Mouse (Mus musculus) MEL (cell line): ENCODE data around the gene Ecm1. TPM values are rescaled to one million over a fixed set of nuclear protein-coding genes. Genes with fewer than 3 reads are reported as not detected.

ENCODE experiments used
- DNase-seq: peaks from one replicate; pipeline ENCODE4 v3.0.0; 2011; ENCODE audit warnings: low read depth, low spot score
- H3K27ac ChIP-seq: 2 replicates; pipeline ENCODE4 v1.5.1; 2012; ENCODE audit warnings: low read depth, mild to moderate bottlenecking, control low read depth, low read length, moderate library complexity; ENCODE audit not compliant: control insufficient read depth
- H3K27me3 ChIP-seq, 2 experiments: fragments of 150-350 bp in 1 of 2; sonication (generic) in 1 of 2; 2 replicates each; pipeline ENCODE4 v1.6.1; 2012; ENCODE audit warnings: low read length in 2 of 2, mild to moderate bottlenecking in 2 of 2, improper control_type of control experiment in 1 of 2, moderate library complexity in 1 of 2; ENCODE audit not compliant: insufficient read depth in 2 of 2, control insufficient read depth in 1 of 2
- H3K36me3 ChIP-seq, 2 experiments: 2 replicates each; pipeline ENCODE4 v1.6.1; 2012 to 2014; ENCODE audit warnings: low read length in 2 of 2, improper control_type of control experiment in 1 of 2, inconsistent platforms in 1 of 2, mild to moderate bottlenecking in 1 of 2; ENCODE audit not compliant: insufficient read depth in 2 of 2, control insufficient read depth in 1 of 2
- H3K4me1 ChIP-seq, 2 experiments: fragments of 150-350 bp in 1 of 2; sonication (generic) in 1 of 2; 2 replicates each; pipeline ENCODE4 v1.6.1; 2012; ENCODE audit warnings: low read length in 2 of 2, improper control_type of control experiment in 1 of 2, mild to moderate bottlenecking in 1 of 2; ENCODE audit not compliant: insufficient read depth in 2 of 2, control insufficient read depth in 1 of 2
- H3K4me3 ChIP-seq, 2 experiments: fragments of 150-350 bp in 1 of 2; sonication (generic) in 1 of 2; 2 replicates each; pipeline ENCODE4 v1.5.1; 2012; ENCODE audit warnings: low read depth in 2 of 2, low read length in 2 of 2, mild to moderate bottlenecking in 2 of 2, moderate library complexity in 2 of 2, control low read depth in 1 of 2, improper control_type of control experiment in 1 of 2; ENCODE audit not compliant: control insufficient read depth in 1 of 2, insufficient read depth in 1 of 2
- H3K79me2 ChIP-seq: 2 replicates; pipeline ENCODE4 v1.6.1; 2012; ENCODE audit warnings: mild to moderate bottlenecking, low read length, moderate library complexity; ENCODE audit not compliant: control insufficient read depth, poor library complexity, insufficient read depth
- H3K9ac ChIP-seq: 2 replicates; pipeline ENCODE4 v1.6.1; 2012; ENCODE audit warnings: low read depth, mild to moderate bottlenecking, control low read depth, low read length, moderate library complexity; ENCODE audit not compliant: control insufficient read depth, poor library complexity, severe bottlenecking
- H3K9me3 ChIP-seq: fragments of 150-350 bp; sonication (generic); replicated peaks from 2 replicates; pipeline ENCODE4 v1.6.1; 2012; ENCODE audit warnings: mild to moderate bottlenecking, low read length, improper control_type of control experiment, moderate library complexity; ENCODE audit not compliant: insufficient read depth
- CHD2 ChIP-seq: IDR thresholded peaks from 2 replicates; pipeline ENCODE4 v1.6.1; 2011; ENCODE audit warnings: low read length, improper control_type of control experiment
- CTCF ChIP-seq, 3 experiments: IDR thresholded peaks in 2 of 3; conservative IDR thresholded peaks in 1 of 3; 2 replicates each; pipeline ENCODE4 v1.5.1; 2011 to 2012; ENCODE audit warnings: low read length in 3 of 3, low read depth in 2 of 3, mild to moderate bottlenecking in 2 of 3, improper control_type of control experiment in 1 of 3, inconsistent platforms in 1 of 3, mixed read lengths in 1 of 3, moderate library complexity in 1 of 3; ENCODE audit not compliant: control insufficient read depth in 1 of 3, insufficient read depth in 1 of 3, poor library complexity in 1 of 3, severe bottlenecking in 1 of 3
- EP300 ChIP-seq, 2 experiments: IDR thresholded peaks; 2 replicates each; pipeline ENCODE4 v1.6.1; 2011; ENCODE audit warnings: improper control_type of control experiment in 2 of 2, low read length in 2 of 2, low read depth in 1 of 2, mild to moderate bottlenecking in 1 of 2
- ETS1 ChIP-seq: IDR thresholded peaks from 2 replicates; pipeline ENCODE4 v1.6.1; 2012; ENCODE audit warnings: low read depth, mild to moderate bottlenecking, inconsistent platforms, low read length, improper control_type of control experiment, moderate library complexity
- GATA1 ChIP-seq: IDR thresholded peaks from 2 replicates; pipeline ENCODE4 v1.6.1; 2011; ENCODE audit warnings: low read depth, low read length, improper control_type of control experiment
- JUND ChIP-seq: IDR thresholded peaks from 2 replicates; pipeline ENCODE4 v1.6.1; 2011; ENCODE audit warnings: low read depth, mild to moderate bottlenecking, improper control_type of control experiment, low read length
- KAT2A ChIP-seq: conservative IDR thresholded peaks from 2 replicates; pipeline ENCODE4 v1.6.1; 2012; ENCODE audit warnings: low read depth, low read length, improper control_type of control experiment, inconsistent platforms
- MEF2A ChIP-seq: IDR thresholded peaks from 2 replicates; pipeline ENCODE4 v1.6.1; 2014; ENCODE audit warnings: low read depth, mild to moderate bottlenecking, inconsistent platforms, low read length, improper control_type of control experiment; ENCODE audit not compliant: poor library complexity, insufficient replicate concordance, severe bottlenecking; ENCODE audit errors: extremely low read depth
- MYB ChIP-seq: IDR thresholded peaks from 2 replicates; pipeline ENCODE4 v1.6.1; 2011; ENCODE audit warnings: mild to moderate bottlenecking, low read depth, low read length, improper control_type of control experiment
- NELFE ChIP-seq: IDR thresholded peaks from 2 replicates; pipeline ENCODE4 v1.6.1; 2011; ENCODE audit warnings: low read depth, low read length, improper control_type of control experiment
- NRF1 ChIP-seq: IDR thresholded peaks from 2 replicates; pipeline ENCODE4 v1.6.1; 2014; ENCODE audit warnings: low read depth, mild to moderate bottlenecking, inconsistent platforms, low read length, improper control_type of control experiment, moderate library complexity; ENCODE audit not compliant: poor library complexity, insufficient read depth, severe bottlenecking
- POLR2AphosphoS5 ChIP-seq: IDR thresholded peaks from 2 replicates; pipeline ENCODE4 v1.6.1; 2012; ENCODE audit warnings: low read depth, borderline replicate concordance, mild to moderate bottlenecking, inconsistent platforms, low read length, moderate library complexity, mixed read lengths
- TAL1 ChIP-seq: IDR thresholded peaks from 2 replicates; pipeline ENCODE4 v1.6.1; 2012; ENCODE audit warnings: mild to moderate bottlenecking, inconsistent platforms, low read length, moderate library complexity, mixed read lengths
- TBP ChIP-seq: IDR thresholded peaks from 2 replicates; pipeline ENCODE4 v1.8.0; 2011; ENCODE audit warnings: low read depth, low read length, improper control_type of control experiment
- UBTF ChIP-seq: IDR thresholded peaks from 2 replicates; pipeline ENCODE4 v1.6.1; 2012; ENCODE audit warnings: low read depth, mild to moderate bottlenecking, inconsistent platforms, low read length, improper control_type of control experiment, moderate library complexity, borderline replicate concordance; ENCODE audit not compliant: insufficient read depth
- USF2 ChIP-seq, 2 experiments: IDR thresholded peaks; 2 replicates each; pipeline ENCODE4 v1.6.1; 2011 to 2012; ENCODE audit warnings: improper control_type of control experiment in 2 of 2, low read length in 2 of 2, borderline replicate concordance in 1 of 2, inconsistent platforms in 1 of 2, low read depth in 1 of 2, mild to moderate bottlenecking in 1 of 2; ENCODE audit not compliant: insufficient read depth in 1 of 2
- ZC3H11A ChIP-seq: IDR thresholded peaks from 2 replicates; pipeline ENCODE4 v1.6.1; 2012; ENCODE audit warnings: low read depth, mild to moderate bottlenecking, inconsistent platforms, low read length, improper control_type of control experiment
- ZKSCAN1 ChIP-seq: IDR thresholded peaks from 2 replicates; pipeline ENCODE4 v1.6.1; 2012; ENCODE audit warnings: low read depth, mild to moderate bottlenecking, inconsistent platforms, low read length, improper control_type of control experiment, moderate library complexity
- ZMIZ1 ChIP-seq: IDR thresholded peaks from 2 replicates; pipeline ENCODE4 v1.6.1; 2012; ENCODE audit warnings: low read depth, mild to moderate bottlenecking, inconsistent platforms, low read length, improper control_type of control experiment, moderate library complexity
- polyA plus RNA-seq, 2 experiments: library from polyadenylated mRNA; stranded (reverse) in 1 of 2; unstranded in 1 of 2; fragments of >175 nt in 1 of 2; fragments of >200 nt in 1 of 2; gene quantifications; 2 replicates each; pipeline versions ENCODE4 v1.2.1 to v1.2.4; 2012; ENCODE audit warnings: low replicate concordance in 2 of 2, low read depth in 1 of 2; ENCODE audit not compliant: insufficient read length in 2 of 2, insufficient read depth in 1 of 2, missing spikeins in 1 of 2
- total RNA-seq: library from RNA; depleted of rRNA; stranded (reverse); fragments of 300-350 nt; gene quantifications from 2 replicates; pipeline ENCODE4 v1.2.3, GENCODE M21; 2012

Ecm1 gene
- total and polyA plus RNA-seq, 3 experiments, result 1.0 to 9.5 TPM; not detected in 1

- Histone ChIP-seq H3K79me2 (no peaks in the 10 kb centered on the region), H3K4me1 (peaks cover 0 to 9% of the 10 kb centered on the region in 2 experiments; a peak in 2 of 4 replicates), H3K27me3 (no peaks in the 10 kb centered on the region), H3K27ac (no peak overlapping the region), H3K9ac (no peak overlapping the region), H3K4me3 (no peak overlapping the region), H3K9me3 (no peaks in the 10 kb centered on the region), H3K36me3 (0 out of 4 replicates have a peak, but pooled peaks cover 0 to 4% of the 10 kb centered on the region in 2 experiments)
- DNase-seq, result no peak
- TF ChIP-seq CHD2 (no peak), TBP (peak; percentile 11; the same call in 1 of the 2 replicates), GATA1 (0 out of 2 replicates have a peak, but pooled peaks have one; percentile 14)
These were observed 21.2 kb downstream of the Ecm1 start for GRCm38 (mm10) chr3:95718153-95718552.

- no peak for TF ChIP-seq TBP
- TF ChIP-seq CTCF (IDR thresholded peaks at IDR 0.05 in 2 of 3, conservative IDR thresholded peaks at IDR 0.05 in 1 of 3; ENCODE audit: control insufficient read depth in 1 of 3, insufficient read depth in 1 of 3, low read depth in 2 of 3, low read length in 3 of 3, poor library complexity in 1 of 3, severe bottlenecking in 1 of 3), result no peak
- TF ChIP-seq ZMIZ1, result no peak
- TF ChIP-seq EP300 (IDR thresholded peaks at IDR 0.05; ENCODE audit: low read depth in 1 of 2, low read length in 2 of 2), result no peak
- no peak for TF ChIP-seq KAT2A
- TF ChIP-seq ETS1, result no peak
- no peak for TF ChIP-seq POLR2AphosphoS5
- no peak for TF ChIP-seq MYB
- no peak for TF ChIP-seq NRF1
- no peak for TF ChIP-seq USF2 (IDR thresholded peaks at IDR 0.05; ENCODE audit: borderline replicate concordance in 1 of 2, insufficient read depth in 1 of 2, low read depth in 1 of 2, low read length in 2 of 2)
- no peak for TF ChIP-seq NELFE
- TF ChIP-seq MEF2A, result no peak
- no peak for TF ChIP-seq ZC3H11A
- TF ChIP-seq GATA1, result no peak
- TF ChIP-seq JUND, result no peak
- TF ChIP-seq ZKSCAN1, result no peak
- no peak for TF ChIP-seq TAL1
- no peak for TF ChIP-seq UBTF
- DNase-seq, result no peak
- Histone ChIP-seq H3K9me3 (no peaks in the 10 kb centered on the region), H3K27ac (no peak overlapping the region), H3K79me2 (no peaks in the 10 kb centered on the region), H3K9ac (no peak overlapping the region), H3K4me3 (no peak overlapping the region), H3K36me3 (no peaks in the 10 kb centered on the region), H3K4me1 (no peaks in the 10 kb centered on the region), H3K27me3 (no peaks in the 10 kb centered on the region)
These were observed 23.3 kb downstream of the Ecm1 start for GRCm38 (mm10) chr3:95716075-95716474.
